ENCODE assay signal across 30 mouse cellular contexts in the genomic region with DNA sequence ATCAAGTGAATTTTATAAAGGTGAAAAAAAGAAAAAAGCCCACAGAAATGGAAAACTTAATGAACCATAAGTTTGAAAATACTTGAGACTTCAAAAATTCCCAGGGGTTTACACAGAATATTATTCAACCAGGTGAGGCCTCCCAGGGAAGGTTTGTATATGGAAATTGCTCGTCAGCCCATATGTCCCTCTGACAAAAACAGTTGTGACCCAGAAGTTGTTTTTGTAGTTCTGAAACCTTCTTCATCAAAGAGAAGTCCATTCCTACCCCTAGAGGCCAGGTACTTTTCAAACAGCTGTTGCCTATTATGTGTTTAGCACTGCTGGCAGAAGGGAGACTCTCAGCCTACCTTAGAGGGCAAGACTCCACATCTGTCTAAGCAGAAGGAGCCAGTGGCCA.
"Had no signal": no experiment of that assay in that cellular context is flagged by ENCODE, and none has a peak within 500 bp of the region (broad histone marks: within the 10 kb centered on the region; RNA-seq: fewer than 3 reads in every experiment).

No protein-coding gene starts in this region.

- H3K9me3 ChIP-seq: limb, embryonic 10.5 days; limb, embryonic 12.5 days; limb, embryonic 13.5 days; limb, embryonic 15.5 days; liver, embryonic 12.5 days; liver, embryonic 13.5 days; liver, embryonic 15.5 days; lung, embryonic 15.5 days; megakaryocyte, embryonic 14.5 days; midbrain, embryonic 10.5 days; midbrain, embryonic 12.5 days; midbrain, embryonic 13.5 days; midbrain, embryonic 15.5 days; neural tube, embryonic 12.5 days had no signal

- H3K4me2 ChIP-seq: limb, embryonic 12.5 days; limb, embryonic 13.5 days; limb, embryonic 15.5 days; liver, embryonic 11.5 days; liver, embryonic 12.5 days; liver, embryonic 13.5 days; liver, embryonic 15.5 days; lung, embryonic 14.5 days; lung, embryonic 15.5 days; midbrain, embryonic 11.5 days; midbrain, embryonic 12.5 days; midbrain, embryonic 13.5 days; midbrain, embryonic 15.5 days; neural tube, embryonic 12.5 days had no signal

- H3K4me3 ChIP-seq: limb, embryonic 10.5 days; limb, embryonic 12.5 days; limb, embryonic 13.5 days; limb, embryonic 15.5 days; liver, embryonic 12.5 days; liver, embryonic 13.5 days; liver, embryonic 15.5 days; lung, embryonic 15.5 days; megakaryocyte, embryonic 14.5 days; midbrain, embryonic 10.5 days; midbrain, embryonic 12.5 days; midbrain, embryonic 13.5 days; midbrain, embryonic 15.5 days; myocyte; neural tube, embryonic 12.5 days had no signal

- H3K27ac ChIP-seq: limb, embryonic 10.5 days; limb, embryonic 12.5 days; limb, embryonic 13.5 days; limb, embryonic 15.5 days; liver, embryonic 12.5 days; liver, embryonic 13.5 days; liver, embryonic 14.5 days; liver, embryonic 15.5 days; lung, embryonic 15.5 days; macrophage; midbrain, embryonic 10.5 days; midbrain, embryonic 12.5 days; midbrain, embryonic 13.5 days; midbrain, embryonic 15.5 days; neural tube, embryonic 12.5 days had no signal

- H3K27me3 ChIP-seq: limb, embryonic 12.5 days; limb, embryonic 13.5 days; limb, embryonic 15.5 days; liver, embryonic 12.5 days; liver, embryonic 13.5 days; liver, embryonic 15.5 days; lung, embryonic 15.5 days; megakaryocyte, embryonic 14.5 days; midbrain, embryonic 12.5 days; midbrain, embryonic 13.5 days; midbrain, embryonic 15.5 days; neural tube, embryonic 12.5 days had no signal

- H3K36me3 ChIP-seq: limb, embryonic 10.5 days; limb, embryonic 12.5 days; limb, embryonic 13.5 days; limb, embryonic 15.5 days; liver, embryonic 12.5 days; liver, embryonic 13.5 days; liver, embryonic 15.5 days; lung, embryonic 15.5 days; midbrain, embryonic 10.5 days; midbrain, embryonic 12.5 days; midbrain, embryonic 13.5 days; midbrain, embryonic 15.5 days; neural tube, embryonic 12.5 days had no signal

- DNase-seq: left cerebral cortex, postnatal 4 days; liver; liver, embryonic 13.5 days; liver, postnatal 0 days; lung, adult 18-20 months; lung, adult 2 months; lung, embryonic 14.5 days; lung, postnatal 10 days; lung, postnatal 14 days; lung, postnatal 36 days; lung, postnatal 4 days; midbrain, embryonic 14.5 days had no signal

- H3K4me1 ChIP-seq: limb, embryonic 10.5 days; limb, embryonic 12.5 days; limb, embryonic 13.5 days; limb, embryonic 15.5 days; liver, embryonic 12.5 days; liver, embryonic 13.5 days; liver, embryonic 15.5 days; lung, embryonic 15.5 days; megakaryocyte, embryonic 14.5 days; midbrain, embryonic 10.5 days; midbrain, embryonic 12.5 days; midbrain, embryonic 13.5 days; midbrain, embryonic 15.5 days; neural tube, embryonic 12.5 days had no signal

- H3K9ac ChIP-seq: limb, embryonic 12.5 days; limb, embryonic 13.5 days; limb, embryonic 15.5 days; liver, embryonic 12.5 days; liver, embryonic 13.5 days; liver, embryonic 14.5 days; liver, embryonic 15.5 days; liver, postnatal 0 days; lung, embryonic 14.5 days; lung, embryonic 15.5 days; midbrain, embryonic 12.5 days; midbrain, embryonic 13.5 days; midbrain, embryonic 15.5 days; neural tube, embryonic 12.5 days had no signal
